Mouse (Mus musculus) lung, postnatal 0 days (tissue): ENCODE results near the gene Lingo3. TPM values are rescaled to one million over a fixed set of nuclear protein-coding genes. Genes with fewer than 3 reads are reported as not detected.

Experiments
- ATAC-seq: fragments of 200-750 bp; cut with Nextera tagmentation; 2 replicates; pipeline ENCODE4 v1.8.0; 2017; ENCODE audit warnings: moderate library complexity
- DNase-seq: peaks from one replicate; pipeline ENCODE4 v3.0.0-alpha.2; 2016; ENCODE audit warnings: low spot score
- H3K27ac ChIP-seq: fragments of 300-500 bp; sonication (generic); 2 replicates; pipeline ENCODE4 v1.5.1; 2014; ENCODE audit warnings: antibody characterized with exemption, mild to moderate bottlenecking, low read length, mixed read lengths
- H3K27me3 ChIP-seq: fragments of 300-500 bp; sonication (generic); replicated peaks from 2 replicates; pipeline ENCODE4 v1.6.1; 2014; ENCODE audit warnings: low read length, mixed read lengths; ENCODE audit not compliant: insufficient read depth
- H3K36me3 ChIP-seq: fragments of 300-500 bp; sonication (generic); 2 replicates; pipeline ENCODE4 v1.6.1; 2014; ENCODE audit warnings: low read length, mixed read lengths; ENCODE audit not compliant: insufficient read depth
- H3K4me1 ChIP-seq: fragments of 300-500 bp; sonication (generic); 2 replicates; pipeline ENCODE4 v1.6.1; 2014; ENCODE audit warnings: antibody characterized with exemption, low read depth, low read length, mixed read lengths; ENCODE audit not compliant: insufficient read depth
- H3K4me2 ChIP-seq: fragments of 300-500 bp; sonication (generic); replicated peaks from 2 replicates; pipeline ENCODE4 v1.6.1; 2014; ENCODE audit warnings: low read depth, mild to moderate bottlenecking, low read length, moderate library complexity, mixed read lengths
- H3K4me3 ChIP-seq: fragments of 300-500 bp; sonication (generic); 2 replicates; pipeline ENCODE4 v1.5.1; 2014; ENCODE audit warnings: low read depth, low read length
- H3K9ac ChIP-seq: fragments of 300-500 bp; sonication (generic); replicated peaks from 2 replicates; pipeline ENCODE4 v1.6.1; 2014; ENCODE audit warnings: low read depth, mild to moderate bottlenecking
- H3K9me3 ChIP-seq: fragments of 300-500 bp; sonication (generic); 2 replicates; pipeline ENCODE4 v1.6.1; 2016; ENCODE audit warnings: low read length, mixed read lengths
- CTCF ChIP-seq: IDR thresholded peaks from 2 replicates; pipeline ENCODE4 v1.5.1; 2016; ENCODE audit warnings: antibody characterized with exemption, mild to moderate bottlenecking
- EP300 ChIP-seq: IDR thresholded peaks from 2 replicates; pipeline ENCODE4 v1.6.1; 2016; ENCODE audit warnings: antibody characterized with exemption, mild to moderate bottlenecking, control low read depth
- WGBS: fragments of 180-500 bp; shearing (Covaris S2); extraction: QIAGEN DNeasy Blood & Tissue Kit; methylation state at CpG from one replicate; pipeline ENCODE4 v1.1.7; 2014; 5-methylcytosine and 5-hydroxymethylcytosine counted together
- polyA plus RNA-seq: library from polyadenylated mRNA; unstranded; fragments of >200 nt; fragmentation: Nextera tagmentation; extraction: Ambion mirVana; gene quantifications from 2 replicates; pipeline ENCODE4 v1.2.1, GENCODE M21; 2015

Gene Lingo3
- not detected in 2 replicates for polyA plus RNA-seq

DNA sequence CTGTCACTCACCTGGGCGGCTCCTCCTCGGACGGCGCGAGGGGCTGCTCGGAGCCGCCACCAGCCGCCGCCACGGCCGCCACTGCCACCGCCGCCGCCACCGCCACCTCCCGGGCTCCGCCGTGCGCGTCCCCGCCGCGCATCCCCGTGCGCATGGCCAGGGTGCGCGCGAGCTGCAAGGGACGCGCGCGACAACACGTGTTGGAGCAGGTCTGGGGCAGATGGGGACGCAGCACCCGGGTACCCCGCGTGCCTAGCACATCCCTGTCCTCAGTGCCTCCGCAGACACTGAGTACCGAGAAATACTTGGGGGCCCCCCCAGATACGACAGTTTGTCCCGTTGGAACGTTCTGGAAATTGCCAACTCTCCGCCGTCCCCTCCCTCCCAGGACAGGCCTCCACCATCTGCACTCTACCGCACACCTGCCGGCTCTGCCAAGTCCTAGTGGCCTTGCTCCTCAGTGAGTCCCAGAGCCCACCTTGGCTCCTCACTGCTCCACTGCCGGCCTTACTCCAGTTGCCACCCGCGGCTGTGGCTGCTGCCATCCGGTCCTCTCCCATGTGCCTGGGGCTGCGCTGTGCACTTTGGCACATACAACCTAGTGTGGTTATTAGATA is at the start of gene Lingo3:
Lingo3 (minus strand) TSS at position 109 of the 617 bp plus-strand sequence.
- Histone ChIP-seq H3K27me3 (peaks cover 18% of the 10 kb centered on the region), H3K4me3 (peak within 1 kb of the TSS; percentile 15; the same call in 1 of the 2 replicates), H3K4me1 (no peaks in the 10 kb centered on the region), H3K4me2 (peak within 1 kb of the TSS; percentile 44), H3K9ac (no peak within 1 kb of the TSS), H3K9me3 (no peaks in the 10 kb centered on the region), H3K27ac (no peak within 1 kb of the TSS), H3K36me3 (no peaks in the 10 kb centered on the region)
- TF ChIP-seq EP300 = no peak
- TF ChIP-seq CTCF = no peak
- ATAC-seq = no peak
- WGBS = 10% methylated on average over 18 of the region's 51 CpGs
- no peak for DNase-seq

DNA sequence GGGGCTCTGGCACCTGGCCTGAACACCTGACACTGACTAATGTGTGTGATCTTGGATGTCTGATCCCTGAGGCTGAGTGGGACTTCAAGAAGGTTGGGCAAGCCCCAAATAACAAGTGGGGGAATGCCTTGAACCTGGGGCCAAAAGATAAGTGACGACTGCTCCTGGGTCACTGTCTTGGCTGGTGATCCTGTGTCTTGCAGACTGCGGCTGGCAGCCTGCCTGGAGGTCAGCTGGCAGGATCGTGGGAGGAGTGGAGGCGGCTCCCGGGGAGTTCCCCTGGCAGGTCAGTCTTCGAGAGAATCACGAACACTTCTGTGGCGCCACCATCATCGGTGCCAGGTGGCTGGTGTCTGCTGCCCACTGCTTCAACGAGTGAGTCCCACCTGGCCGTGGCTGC is 43.3 kb upstream of the Lingo3 start:
- H3K4me3 ChIP-seq = no peak overlapping the region
- TF ChIP-seq EP300 (no peak), CTCF (no peak)
- WGBS = 27% methylated on average over 10 of the region's 11 CpGs
- DNase-seq (peak; percentile 48), ATAC-seq (no peak)
- no peak overlapping the region for H3K27ac ChIP-seq
- H3K4me2 ChIP-seq = no peak overlapping the region
- H3K9me3 ChIP-seq = no peaks in the 10 kb centered on the region
- H3K27me3 ChIP-seq = no peaks in the 10 kb centered on the region
- H3K4me1 ChIP-seq = no peaks in the 10 kb centered on the region
- no peaks in the 10 kb centered on the region for H3K36me3 ChIP-seq
- no peak overlapping the region for H3K9ac ChIP-seq

DNA sequence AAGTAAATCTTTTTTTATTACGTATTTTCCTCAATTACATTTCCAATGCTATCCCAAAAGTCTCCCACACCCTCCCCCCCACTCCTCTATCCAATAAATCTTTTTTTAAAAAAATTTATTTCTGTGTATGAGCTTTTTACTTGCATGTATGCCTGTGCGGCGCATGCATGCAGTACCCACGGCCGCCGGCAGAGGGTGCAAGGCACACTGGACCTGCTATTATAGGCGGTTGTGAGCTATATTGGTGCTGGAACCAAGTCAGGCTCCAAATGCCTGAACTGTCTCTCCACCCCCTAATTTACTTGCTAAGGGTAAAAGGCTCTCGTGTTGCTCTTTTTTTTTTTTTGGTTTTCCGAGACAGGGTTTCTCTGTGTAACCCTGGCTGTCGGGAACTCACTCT is 37.5 kb upstream of the Lingo3 start:
- H3K9ac ChIP-seq = no peak overlapping the region
- DNase-seq (peak; percentile 62), ATAC-seq (peak; percentile 41; the same call in 1 of the 2 replicates)
- no peak overlapping the region for H3K27ac ChIP-seq
- no peaks in the 10 kb centered on the region for H3K27me3 ChIP-seq
- no peaks in the 10 kb centered on the region for H3K36me3 ChIP-seq
- 20% methylated on average over 10 of the region's 10 CpGs for WGBS
- no peak for TF ChIP-seq EP300
- TF ChIP-seq CTCF = peak; percentile 85
- H3K4me3 ChIP-seq = no peak overlapping the region
- H3K4me2 ChIP-seq = no peak overlapping the region
- H3K4me1 ChIP-seq = no peaks in the 10 kb centered on the region
- H3K9me3 ChIP-seq = no peaks in the 10 kb centered on the region

DNA sequence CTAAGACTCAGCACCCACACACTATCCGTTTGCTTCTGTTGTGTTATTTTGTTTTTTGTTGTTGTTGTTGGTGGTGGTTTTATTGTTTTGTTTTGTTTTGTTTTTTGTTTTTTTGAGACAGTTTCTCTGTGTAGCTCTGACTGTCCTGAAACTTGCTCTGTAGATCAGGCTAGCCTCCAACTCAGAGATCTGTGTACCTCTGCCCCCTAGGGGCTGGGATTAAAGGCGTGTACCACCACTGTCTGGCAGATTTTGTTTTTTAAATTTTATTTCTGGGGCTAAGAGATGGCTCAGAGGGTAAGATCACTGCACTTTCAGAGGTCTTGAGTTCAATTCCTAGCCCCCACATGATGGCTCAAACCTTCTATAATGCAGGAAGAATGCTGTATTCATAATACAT is 37.1 kb upstream of the Lingo3 start:
- WGBS = 71% methylated on average over 2 of the region's 2 CpGs
- no peak overlapping the region for H3K9ac ChIP-seq
- H3K4me2 ChIP-seq = no peak overlapping the region
- ATAC-seq (no peak), DNase-seq (no peak)
- no peak overlapping the region for H3K4me3 ChIP-seq
- H3K9me3 ChIP-seq = no peaks in the 10 kb centered on the region
- H3K27me3 ChIP-seq = no peaks in the 10 kb centered on the region
- no peak overlapping the region for H3K27ac ChIP-seq
- no peaks in the 10 kb centered on the region for H3K4me1 ChIP-seq
- H3K36me3 ChIP-seq = no peaks in the 10 kb centered on the region
- TF ChIP-seq EP300 (no peak), CTCF (no peak; the same call in 1 of the 2 replicates)

DNA sequence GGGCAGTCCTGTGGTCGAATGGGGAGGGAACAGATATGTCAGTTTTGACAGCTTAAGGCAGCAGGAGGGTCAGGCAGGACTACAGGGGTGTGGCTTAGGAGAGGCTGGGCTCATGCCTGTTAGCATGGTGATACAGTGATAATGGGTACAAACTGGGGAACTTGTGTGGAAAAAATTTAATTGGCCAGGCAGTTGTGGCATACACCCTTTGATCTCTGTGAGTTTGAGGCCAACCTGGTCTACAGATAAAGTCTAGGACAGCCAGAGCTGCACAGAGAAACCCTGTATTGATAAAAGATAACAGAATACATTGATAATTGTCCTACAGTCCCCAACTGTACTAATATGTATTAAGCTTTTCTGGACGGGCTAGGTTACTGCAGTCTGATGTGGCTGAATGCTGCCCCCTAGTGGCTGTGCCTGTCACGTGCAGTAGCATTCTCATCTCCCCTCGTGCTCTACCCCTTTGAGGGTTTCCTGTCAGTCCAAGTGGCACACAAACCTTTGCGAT is 36.3 kb upstream of the Lingo3 start:
- Histone ChIP-seq H3K27me3 (no peaks in the 10 kb centered on the region), H3K36me3 (no peaks in the 10 kb centered on the region), H3K4me2 (no peak overlapping the region), H3K9ac (no peak overlapping the region), H3K9me3 (no peaks in the 10 kb centered on the region), H3K4me1 (no peaks in the 10 kb centered on the region), H3K4me3 (no peak overlapping the region), H3K27ac (no peak overlapping the region)
- DNase-seq (peak; percentile 71), ATAC-seq (peak; percentile 50)
- TF ChIP-seq EP300 (no peak), CTCF (peak; percentile 86)
- 9% methylated on average over 5 of the region's 5 CpGs for WGBS

DNA sequence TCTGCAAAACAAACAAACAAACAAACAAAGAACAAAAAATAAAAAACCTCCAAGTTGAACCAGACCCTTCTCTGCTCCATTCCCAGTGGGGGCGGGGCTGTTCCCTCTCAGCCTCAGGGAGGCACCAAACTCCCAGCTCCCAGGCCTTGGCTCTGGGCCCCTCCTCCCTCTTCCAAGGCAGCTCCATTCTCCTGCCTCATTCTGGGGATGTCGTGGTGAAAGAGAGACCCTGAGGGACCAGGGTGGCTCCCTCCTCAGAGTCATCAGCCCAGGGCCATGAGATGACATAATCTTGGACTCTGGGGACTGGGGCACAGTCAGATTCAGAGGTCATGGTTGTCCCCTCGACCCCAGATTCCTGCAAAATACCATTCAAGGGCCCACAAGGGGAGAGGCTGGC is 32.8 kb upstream of the Lingo3 start:
- Histone ChIP-seq H3K4me2 (no peak overlapping the region), H3K9ac (no peak overlapping the region), H3K4me1 (no peaks in the 10 kb centered on the region), H3K4me3 (no peak overlapping the region), H3K27me3 (no peaks in the 10 kb centered on the region), H3K27ac (no peak overlapping the region), H3K36me3 (no peaks in the 10 kb centered on the region), H3K9me3 (no peaks in the 10 kb centered on the region)
- DNase-seq = no peak
- WGBS = 25% methylated on average over 3 of the region's 3 CpGs
- ATAC-seq = no peak
- TF ChIP-seq EP300 = no peak
- TF ChIP-seq CTCF = no peak
